ENCODE assay signal across 18 mouse cellular contexts in the genomic region with DNA sequence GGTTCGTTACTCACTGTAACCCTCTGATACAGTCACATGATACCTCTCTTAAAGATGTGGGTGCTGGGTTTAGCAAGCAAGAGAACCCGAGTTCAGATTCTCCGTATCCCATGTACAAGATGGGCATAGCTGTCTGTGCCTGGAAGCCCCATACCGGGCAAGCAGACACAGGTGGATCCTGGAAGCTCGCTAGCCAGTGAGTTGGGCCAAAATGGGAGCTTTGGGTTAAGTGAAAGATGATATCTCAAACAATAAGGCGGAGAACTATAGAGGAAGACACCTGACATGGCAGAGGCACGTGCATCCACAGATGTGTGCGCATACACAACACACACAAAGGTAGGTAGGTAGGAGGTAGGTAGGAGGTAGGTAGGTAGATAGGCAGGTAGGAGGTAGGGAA.
"Had no signal": no experiment of that assay in that cellular context is flagged by ENCODE, and none has a peak within 500 bp of the region (broad histone marks: within the 10 kb centered on the region; RNA-seq: fewer than 3 reads in every experiment).

No protein-coding gene starts in this region.

- H3K4me3 ChIP-seq: midbrain, embryonic 10.5 days; midbrain, embryonic 12.5 days; myocyte; neural tube, embryonic 13.5 days; neural tube, embryonic 15.5 days had no signal

- H3K27me3 ChIP-seq: midbrain, embryonic 12.5 days; neural tube, embryonic 13.5 days; neural tube, embryonic 15.5 days had no signal

- ATAC-seq: midbrain, embryonic 16.5 days had no signal

- H3K4me2 ChIP-seq: lung, embryonic 14.5 days; midbrain, embryonic 12.5 days; neural tube, embryonic 13.5 days; neural tube, embryonic 15.5 days had no signal

- H3K9ac ChIP-seq: lung, embryonic 14.5 days; midbrain, embryonic 12.5 days; neural tube, embryonic 13.5 days; neural tube, embryonic 15.5 days had no signal

- H3K36me3 ChIP-seq: midbrain, embryonic 12.5 days; neural tube, embryonic 15.5 days had no signal

- H3K27ac ChIP-seq: midbrain, embryonic 10.5 days; midbrain, embryonic 12.5 days; neural tube, embryonic 13.5 days; neural tube, embryonic 15.5 days had no signal

- H3K9me3 ChIP-seq: midbrain, embryonic 10.5 days; midbrain, embryonic 12.5 days; neural tube, embryonic 13.5 days; neural tube, embryonic 15.5 days had no signal

- H3K4me1 ChIP-seq: midbrain, embryonic 10.5 days; midbrain, embryonic 12.5 days; neural tube, embryonic 13.5 days had no signal

- DNase-seq: lung, embryonic 14.5 days; lung, postnatal 10 days; lung, postnatal 4 days; midbrain, embryonic 14.5 days; retina, postnatal 1 day; right cerebral cortex, adult 18-20 months; right cerebral cortex, postnatal 25 days; right cerebral cortex, postnatal 4 days; spleen, adult 18-20 months; thymus, adult 18-20 months; thymus, postnatal 14 days; thymus, postnatal 36 days had no signal
